Mouse (Mus musculus): ENCODE results near the gene Sh3tc1.
A peak's percentile ranks its signal among the peaks of the same experiment; 100 is the strongest.

Sh3tc1 gene

DNA sequence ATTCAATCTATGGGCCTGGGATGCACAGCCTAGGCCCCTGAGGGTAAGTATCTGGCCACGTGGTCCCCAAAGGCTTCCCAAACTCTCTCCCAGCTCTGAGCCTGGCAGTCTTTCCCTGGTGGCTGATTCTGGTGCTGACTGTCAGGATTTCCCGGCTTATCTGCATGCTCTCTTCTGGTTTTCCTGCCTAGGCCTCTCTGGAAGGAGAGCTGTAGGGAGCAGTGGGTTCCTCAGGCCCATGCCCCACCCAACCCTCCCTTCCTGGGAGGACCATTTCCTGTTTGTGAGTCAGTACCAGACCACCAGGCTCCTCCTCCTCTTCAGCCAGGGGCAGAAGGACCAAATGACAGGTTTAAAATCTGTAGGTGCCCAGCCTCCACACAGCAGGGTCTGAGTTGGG is 17.1 kb downstream of the Sh3tc1 start:
- DNase-seq (ENCODE audit: low read depth, low spot score) = peak; percentile 84

DNA sequence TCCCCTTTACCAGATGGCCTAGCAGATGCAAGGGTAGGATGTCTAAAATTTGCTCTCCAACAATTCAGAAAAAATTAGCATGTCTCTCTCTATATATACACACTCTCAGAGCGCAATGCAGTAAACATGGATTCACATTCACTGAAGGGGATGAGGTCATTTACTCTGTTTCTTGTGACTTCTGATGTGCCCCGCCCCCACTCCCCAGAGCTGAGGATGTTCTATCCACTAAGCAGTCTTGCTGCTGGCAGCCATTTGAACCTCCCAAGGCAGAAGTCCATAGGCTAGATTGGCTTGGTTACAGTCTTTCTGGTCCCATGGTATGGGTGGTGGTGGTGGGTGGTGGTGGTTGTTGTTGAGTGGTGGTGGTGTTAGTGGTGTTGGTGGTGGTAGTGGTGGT is 17.9 kb downstream of the Sh3tc1 start:
- DNase-seq (ENCODE audit: low read depth, low spot score) = no peak

DNA sequence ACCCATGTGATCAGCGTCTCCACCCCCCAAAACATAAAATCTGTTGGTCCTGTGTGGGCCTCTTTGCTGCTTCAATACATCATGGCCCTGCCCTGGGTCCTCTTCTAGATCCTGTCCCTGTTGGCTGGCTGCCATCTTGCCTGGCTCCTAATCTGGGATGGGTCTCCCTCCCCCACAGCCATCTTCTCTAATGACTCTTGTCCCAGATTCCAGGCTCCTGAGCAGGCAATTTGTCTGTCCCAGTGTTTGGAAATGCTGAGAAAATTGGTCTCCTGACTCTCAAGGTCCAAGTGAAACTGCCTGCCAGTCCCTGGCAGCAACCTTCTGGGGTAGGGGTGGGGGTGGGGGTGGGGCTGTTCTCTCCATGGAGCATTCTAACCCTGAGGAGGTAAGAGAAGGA is 19.9 kb downstream of the Sh3tc1 start:
- no peak for DNase-seq (ENCODE audit: low read depth, low spot score)

DNA sequence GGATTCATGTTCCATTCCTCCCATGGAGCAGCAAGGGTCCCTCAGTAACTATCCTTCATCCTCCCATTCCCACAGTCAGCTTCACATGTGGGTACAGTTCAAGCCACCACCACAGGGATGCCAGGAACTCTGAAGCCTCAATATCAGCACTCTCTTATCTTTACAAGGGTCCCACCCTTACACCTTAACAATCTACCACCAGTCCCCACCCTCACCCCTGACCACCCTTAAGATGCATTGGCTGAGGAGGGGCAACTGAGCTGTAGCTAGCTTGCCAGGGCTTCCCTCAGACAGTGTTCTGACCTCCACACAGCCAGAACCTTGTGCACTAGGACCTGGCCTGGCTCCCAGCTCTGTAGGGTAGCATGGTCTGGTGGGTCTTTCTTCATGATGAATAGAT is 20.4 kb downstream of the Sh3tc1 start:
- no peak for DNase-seq (ENCODE audit: low read depth, low spot score)

DNA sequence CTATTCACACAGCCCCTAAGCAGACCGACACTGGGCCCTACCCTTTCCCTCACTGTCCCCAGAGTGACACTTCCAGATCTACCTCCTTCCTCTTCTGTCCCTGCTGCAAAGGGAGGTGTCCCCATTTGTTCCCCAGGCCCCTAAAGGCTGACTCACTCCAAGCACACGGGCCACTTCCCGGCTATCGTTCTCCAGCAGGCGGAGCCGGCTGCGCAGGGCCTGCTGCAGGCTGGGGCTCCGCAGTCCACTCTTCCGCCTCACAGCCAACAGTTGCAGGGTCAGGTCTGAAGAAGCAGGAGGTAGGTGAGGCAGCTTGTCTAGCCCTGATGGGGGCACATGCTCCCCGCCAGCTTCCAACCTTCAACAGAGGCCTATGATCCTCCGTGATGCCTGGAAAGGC is 21.0 kb downstream of the Sh3tc1 start:
- DNase-seq (ENCODE audit: low read depth, low spot score) = no peak

DNA sequence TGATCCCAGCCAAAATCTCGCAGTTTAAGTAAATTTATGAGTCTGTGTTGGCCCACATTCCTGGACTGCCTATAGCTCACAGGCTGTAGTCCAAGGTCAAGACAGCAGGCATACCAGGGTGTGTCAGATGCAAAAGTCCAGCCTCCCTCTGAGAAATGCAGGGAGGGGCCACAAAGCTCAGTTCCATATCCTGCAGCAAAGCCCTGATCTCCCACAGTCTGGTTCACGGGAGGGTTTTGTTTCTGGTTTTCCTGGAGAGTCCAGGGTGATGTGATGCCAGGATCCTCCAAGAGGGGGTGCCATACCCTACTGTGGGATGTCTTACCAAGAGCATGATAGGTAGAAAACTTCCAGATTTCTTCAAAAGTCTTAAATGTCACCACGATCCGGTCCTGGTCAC is 21.8 kb downstream of the Sh3tc1 start:
- peak; percentile 99 for DNase-seq (ENCODE audit: low read depth, low spot score)

DNA sequence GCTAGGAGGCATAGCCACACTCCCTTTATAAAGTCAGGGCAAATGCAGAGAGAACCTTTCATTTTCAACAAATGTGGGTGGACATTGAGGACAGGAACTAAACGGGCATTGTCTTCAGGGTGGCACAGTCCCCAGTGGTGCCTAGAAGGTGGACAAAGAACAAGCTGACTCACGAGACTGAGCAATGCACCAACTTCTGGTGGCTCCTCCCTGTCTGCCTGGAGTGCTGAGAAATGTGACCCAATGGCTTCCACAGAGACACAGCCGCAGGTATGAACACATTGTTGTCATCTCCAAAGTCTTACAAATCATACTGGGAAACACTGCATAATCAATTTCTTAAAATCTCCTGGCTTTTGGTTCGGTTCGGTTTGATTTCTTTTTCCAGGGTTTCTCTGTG is 22.3 kb downstream of the Sh3tc1 start:
- DNase-seq (ENCODE audit: low read depth, low spot score) = peak; percentile 42

DNA sequence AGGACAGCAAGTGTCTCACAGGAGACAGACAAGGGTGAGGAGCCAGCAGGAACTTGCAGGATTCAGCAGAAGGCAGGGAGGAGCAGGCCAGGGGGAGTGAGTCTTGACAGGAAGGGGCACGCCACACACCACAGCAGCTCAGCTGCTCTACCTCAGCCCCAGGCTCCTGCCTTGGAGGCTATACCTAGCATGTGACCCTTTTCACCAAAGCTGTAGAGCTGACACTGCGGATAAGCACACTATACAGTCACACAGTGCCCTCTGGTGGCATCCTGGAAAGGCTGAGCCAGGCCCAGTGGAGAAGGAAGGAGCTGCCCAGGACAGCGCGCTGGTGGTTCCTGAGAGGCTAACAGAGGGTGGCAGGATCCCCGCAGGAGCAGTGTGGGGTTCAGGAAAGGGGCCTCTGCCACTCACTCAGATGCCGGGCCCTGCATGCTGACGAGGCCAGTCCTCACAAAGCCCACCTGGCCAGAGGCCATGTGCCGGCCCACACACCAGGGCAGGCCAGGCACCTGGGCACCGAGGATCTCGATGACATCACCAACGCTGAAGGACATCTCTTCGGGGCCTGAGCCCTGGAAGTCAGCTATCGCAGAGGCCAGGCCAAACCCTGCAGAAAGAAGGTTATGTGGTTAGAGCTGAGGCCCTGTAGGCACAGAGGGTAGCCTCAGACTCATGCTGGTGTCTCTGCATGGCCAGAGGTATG is 26.0 kb downstream of the Sh3tc1 start:
- peak; percentile 89 for DNase-seq (ENCODE audit: low read depth, low spot score)

DNA sequence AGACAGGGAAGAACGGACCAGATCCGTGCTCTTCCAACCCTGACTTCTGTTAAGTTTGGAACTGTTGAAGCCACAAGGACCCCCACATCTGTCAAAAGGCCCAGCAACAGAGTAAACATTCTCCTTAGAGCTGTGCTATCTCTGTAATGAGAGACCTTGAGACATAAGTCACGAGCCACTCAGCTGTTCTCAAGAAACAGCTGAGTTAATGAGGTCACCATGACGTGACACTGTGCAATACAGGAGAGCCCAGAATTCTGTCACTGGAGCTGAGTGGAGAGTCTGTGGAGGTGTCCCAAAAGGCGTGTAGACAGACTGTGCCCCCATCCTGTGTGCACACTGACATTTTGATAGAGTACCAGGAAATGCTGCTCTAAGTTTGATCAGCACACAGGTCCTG is 27.3 kb downstream of the Sh3tc1 start:
- no peak for DNase-seq (ENCODE audit: low read depth, low spot score)

DNA sequence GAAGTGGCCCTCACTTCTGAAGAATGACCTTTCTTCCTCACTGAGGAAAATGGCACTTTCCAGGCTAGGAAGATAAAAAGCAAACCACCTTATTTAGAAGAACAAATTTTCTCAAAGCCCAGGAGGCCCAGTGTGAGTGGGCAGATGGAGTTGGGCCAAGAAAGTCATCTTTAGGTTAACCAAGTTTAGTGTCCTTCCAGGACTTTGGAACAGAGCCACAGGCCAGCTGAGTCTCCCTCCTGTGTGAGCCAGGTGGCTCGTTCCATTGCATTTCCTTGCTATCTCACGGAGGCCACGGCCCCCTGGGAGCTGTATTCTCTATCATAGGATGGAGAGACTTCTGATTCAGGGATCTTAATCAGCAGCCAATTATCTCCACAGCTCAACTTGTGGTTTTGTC is 28.9 kb downstream of the Sh3tc1 start:
- DNase-seq (ENCODE audit: low read depth, low spot score) = no peak

DNA sequence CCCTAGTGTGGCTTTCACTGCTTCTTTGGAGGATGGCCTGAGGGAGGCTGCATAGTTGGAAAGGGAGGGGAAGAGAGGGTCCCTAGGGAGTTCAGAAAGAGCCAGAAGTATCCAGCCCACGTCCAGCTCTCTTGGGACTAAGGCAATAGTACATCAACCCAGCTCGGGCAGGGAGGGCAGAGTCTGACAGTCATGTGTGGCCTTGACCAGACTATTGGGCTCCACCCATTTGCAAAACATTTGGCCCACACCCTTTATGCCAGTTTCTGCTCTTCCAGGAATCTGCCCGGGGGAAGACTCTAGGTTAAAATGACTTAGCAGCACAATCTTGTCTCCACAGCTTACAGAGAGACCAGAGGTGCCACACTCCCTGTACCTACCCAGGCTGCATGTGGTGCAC is 29.3 kb downstream of the Sh3tc1 start:
- peak; percentile 42 for DNase-seq (ENCODE audit: low read depth, low spot score)

DNA sequence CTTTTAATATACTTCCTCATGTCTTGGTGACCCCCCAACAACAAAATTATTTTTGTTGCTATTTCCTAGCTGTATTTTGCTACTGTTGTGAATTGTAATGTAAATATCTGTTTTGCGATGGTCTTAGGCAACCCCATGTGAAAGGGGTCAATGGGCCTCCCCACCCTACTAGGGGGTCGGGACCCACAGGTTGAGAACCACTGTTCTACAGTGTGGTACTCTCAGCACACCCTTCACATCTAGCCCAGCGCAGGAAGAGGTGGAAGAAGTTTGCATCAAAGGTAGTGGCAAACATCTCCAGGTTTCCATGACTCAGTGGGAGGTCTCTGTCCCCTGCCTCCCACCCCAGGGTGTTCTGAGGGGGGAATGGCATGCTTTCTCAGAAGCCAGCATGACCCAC is 34.4 kb downstream of the Sh3tc1 start:
- DNase-seq (ENCODE audit: low read depth, low spot score) = no peak

DNA sequence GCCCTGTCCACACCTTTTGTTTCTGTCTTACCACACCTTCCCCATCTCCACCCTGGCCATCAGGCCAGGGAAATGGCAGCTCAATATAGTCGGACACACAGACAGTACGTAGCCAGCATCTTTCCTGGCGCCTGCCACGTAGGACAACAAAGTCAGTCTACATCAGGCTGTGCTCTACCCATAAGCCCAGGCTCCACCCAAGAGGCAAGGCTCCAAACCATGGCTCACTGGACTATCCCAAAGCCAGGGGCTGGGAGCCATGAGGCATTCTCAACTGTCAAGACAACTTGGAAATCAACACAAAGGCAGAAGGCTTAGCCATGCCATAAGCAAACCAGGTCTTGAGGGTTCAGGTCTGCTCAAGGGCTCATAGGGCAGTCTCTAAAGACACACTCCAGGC is 36.0 kb downstream of the Sh3tc1 start:
- DNase-seq (ENCODE audit: low read depth, low spot score) = no peak

DNA sequence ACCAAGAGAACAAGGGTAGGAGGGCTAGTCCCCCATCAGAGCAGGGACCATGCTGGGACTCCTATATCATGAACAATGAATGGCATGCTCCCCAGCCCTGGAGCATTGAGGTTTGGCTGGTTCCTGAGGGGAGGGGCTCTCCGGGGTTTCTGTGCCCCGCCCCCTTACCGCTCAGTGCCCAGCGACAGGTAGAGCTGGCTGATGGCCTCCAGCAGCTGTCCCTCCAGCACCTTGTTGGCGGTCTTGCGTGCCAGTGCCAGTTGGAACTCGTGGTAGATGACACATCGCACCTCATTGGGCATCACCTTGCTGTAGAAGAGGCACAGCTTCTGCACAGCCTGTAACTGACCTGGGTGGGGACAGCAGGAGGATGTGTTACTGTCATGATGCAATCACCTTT is 36.6 kb downstream of the Sh3tc1 start:
- DNase-seq (ENCODE audit: low read depth, low spot score) = no peak

DNA sequence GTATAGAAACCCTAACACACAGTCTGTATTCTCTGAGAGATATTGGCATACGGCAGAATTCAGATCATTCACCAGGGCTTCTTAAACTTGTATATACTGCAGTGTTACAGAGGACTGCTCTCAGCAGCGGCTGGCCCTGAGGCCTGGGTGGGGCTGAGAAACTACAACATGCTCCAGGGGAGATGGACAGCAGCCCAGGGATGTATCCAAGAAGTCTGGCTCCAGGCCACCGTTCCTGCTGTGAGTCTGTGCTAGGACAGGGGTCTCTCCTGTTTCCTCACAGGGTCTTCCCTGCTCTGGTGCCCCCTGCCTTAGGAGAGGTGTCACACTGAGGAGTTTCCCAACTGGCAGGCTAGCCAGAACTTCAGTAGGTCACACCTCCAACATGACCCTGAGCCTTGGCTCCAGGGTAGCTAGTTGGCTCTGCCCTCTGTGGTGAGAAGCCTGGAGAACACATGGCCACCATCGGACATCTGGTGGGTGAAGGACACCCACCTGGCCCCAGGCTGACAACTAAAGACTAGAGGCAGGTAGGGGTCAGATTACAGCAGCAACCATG is 37.1 kb downstream of the Sh3tc1 start:
- DNase-seq (ENCODE audit: low read depth, low spot score) = no peak

DNA sequence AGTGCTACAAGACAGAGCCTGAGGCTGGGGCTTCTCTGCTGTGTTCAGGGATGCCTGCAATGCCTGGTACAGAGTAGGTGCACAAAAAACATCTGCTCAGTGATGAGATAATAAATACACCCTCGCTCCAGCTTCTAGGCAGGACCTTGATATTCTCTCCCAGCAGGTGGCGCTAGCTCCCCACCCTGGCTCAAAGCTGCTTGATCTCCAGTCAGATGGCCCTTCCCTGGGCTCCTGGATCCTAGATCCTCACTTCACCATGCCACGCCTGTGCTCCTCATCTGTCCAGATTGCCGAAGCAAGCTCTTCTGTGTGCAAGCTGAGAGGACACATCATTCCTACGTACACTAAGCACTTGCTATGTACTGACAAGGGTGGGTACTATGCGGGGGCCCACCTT is 38.7 kb downstream of the Sh3tc1 start:
- peak; percentile 82 for DNase-seq (ENCODE audit: low read depth, low spot score)

DNA sequence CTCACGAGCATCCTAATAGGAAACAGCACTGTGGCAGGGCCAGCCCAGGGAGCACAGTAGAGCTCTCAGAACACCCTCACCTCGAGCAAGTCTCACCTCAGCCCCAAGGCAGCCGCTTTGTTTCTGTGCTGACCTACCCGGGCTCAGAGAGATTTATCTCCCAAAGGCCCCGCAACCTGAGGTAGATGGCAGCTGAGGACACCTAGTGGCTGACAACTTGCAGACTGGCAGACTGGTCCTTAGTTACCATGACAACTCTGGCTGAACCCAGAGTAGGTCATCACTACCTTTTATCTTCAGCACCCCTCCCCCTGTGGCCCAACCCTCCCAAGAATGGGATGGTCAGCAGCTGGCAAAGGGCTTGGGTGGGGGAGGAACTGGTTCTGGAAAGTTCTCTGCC is 44.0 kb downstream of the Sh3tc1 start:
- DNase-seq (ENCODE audit: low read depth, low spot score) = peak; percentile 76

DNA sequence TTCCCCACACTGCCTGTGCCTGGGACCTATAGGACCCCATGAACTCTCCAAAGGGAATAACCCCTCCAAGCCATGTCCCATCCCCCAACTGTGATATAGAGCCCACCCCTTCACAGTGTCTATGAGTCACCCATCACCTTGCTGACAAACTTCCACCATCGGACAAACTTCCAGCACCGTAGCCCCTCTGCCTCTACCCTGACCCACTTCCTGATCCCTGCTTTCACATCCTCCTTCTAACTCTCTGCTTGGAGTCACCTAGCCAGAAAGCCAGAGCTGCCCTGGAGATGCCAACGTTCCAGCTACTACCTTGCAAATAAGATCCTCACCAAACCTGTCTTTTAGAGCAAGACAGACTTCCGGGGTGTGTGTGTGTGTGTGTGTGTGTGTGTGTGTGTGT is 46.1 kb downstream of the Sh3tc1 start:
- no peak for DNase-seq (ENCODE audit: low read depth, low spot score)

DNA sequence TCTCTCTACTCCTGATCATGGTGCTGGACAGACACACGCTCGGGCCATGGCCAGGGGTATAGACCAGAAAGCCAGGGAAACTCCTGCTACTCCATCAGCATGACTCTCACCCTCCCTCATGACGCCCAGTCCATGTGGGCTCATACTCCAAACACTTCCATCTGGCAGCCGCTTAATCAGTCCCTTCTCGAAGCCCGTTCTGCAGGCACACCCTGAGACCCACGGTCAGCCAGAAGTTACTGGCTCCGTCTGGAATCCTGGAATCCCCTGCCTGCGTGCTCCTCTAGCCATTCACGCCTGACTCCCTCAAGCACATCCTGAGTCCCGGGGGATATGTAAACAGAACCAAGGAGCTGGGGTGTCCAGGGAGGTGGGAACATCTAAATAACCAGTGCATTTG is 48.5 kb downstream of the Sh3tc1 start:
- no peak for DNase-seq (ENCODE audit: low read depth, low spot score)

DNA sequence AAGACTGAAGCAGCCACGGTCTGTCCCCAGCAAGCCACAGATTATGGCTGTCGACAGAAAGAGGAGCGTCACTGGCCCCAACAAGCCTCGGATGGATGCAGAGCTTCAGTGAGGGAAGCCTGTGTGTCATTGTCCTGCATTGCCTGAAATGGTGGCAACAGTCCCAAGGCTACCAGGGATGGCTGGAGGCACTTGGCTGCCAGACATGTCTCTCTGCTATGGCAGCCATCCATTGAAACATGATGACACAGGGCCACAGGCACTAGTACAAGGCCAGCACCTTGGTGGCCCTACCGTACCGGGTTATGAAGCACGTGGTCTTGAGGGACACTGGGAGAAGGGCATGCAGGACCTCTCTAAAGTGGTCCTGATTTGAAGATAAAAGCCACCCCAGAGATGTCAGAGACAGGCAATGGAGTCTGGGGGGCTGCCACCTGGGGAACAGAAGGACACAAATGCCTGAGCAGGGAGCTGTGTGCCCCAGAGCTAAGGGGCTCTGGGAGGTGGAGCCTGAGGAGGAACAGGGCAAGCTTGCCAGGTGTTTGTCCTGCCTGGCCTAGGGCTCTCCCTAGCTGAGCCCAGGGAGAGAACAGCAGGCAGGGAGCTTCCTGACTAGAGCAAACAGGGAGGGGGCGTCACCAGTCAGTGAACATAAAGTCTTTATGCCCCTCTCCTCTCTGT is 49.2 kb downstream of the Sh3tc1 start:
- no peak for DNase-seq (ENCODE audit: low read depth, low spot score)

DNA sequence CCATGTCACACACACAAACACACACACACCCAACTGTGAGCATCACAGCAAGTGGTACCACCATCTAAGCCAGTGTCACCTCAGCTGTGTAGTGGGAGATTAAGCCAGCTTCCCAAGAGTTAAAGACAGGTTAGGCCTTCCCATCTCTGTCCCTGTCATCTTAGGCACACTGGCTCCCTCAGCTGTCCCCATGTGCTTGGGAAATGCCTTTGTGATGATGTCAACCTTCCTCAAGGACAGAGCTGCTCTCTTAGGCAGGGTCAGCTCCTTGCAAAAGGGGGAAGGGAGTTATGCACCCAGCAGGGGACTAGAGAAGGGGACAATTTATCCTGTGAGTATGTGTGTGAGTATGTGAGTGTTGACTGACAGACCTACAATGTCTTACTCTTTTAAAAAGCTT is 50.4 kb downstream of the Sh3tc1 start:
- DNase-seq (ENCODE audit: low read depth, low spot score) = no peak

DNA sequence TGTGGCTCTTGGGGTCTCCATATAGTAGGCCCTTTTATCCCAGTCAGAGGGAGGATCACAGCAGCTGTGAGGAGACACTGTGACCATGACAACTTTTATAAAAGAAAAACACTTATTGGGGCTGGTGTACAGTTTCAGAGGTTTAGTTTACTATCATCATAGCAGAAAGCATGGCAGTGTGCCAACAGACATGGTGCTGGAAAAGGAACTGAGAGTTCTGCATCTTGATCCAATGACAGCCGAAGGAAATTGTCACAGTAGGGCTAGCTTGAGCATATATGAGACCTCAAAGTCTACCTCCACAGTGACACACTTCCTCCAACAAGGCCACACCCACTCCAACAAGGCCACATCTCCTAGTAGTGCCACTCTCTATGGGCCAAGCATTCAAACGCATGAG is 50.9 kb downstream of the Sh3tc1 start:
- DNase-seq (ENCODE audit: low read depth, low spot score) = no peak

DNA sequence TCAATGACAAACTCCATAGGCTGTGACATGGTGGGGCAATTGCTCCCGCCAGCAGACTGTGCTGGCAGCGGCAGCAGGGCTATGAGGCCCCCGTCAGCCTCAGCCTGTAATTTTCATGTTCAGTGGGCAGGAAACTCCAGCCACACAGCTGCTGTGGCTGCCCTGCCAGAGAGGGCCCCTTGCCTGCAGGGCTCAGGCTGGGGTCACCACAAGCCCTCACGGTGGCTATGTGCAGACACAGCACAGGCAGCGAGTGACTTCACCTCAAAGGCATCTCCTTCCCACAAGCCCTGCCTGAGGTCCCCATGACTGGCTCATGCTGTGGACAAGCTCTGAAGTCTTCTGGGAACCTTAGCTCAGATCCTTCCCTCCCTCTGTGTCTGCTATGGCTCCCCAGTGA is 52.7 kb downstream of the Sh3tc1 start:
- DNase-seq (ENCODE audit: low read depth, low spot score) = no peak
